Mouse (Mus musculus) ovary, postnatal 36 days (tissue): Measurements from ENCODE around the gene Fbxl17.

Experiments
- DNase-seq: peaks from one replicate; pipeline ENCODE4 v3.0.0; 2022; ENCODE audit warnings: low spot score, mixed read lengths

The Fbxl17 gene

GRCm38 (mm10) chr17:63402741-63403681 is 96.8 kb downstream of the Fbxl17 start:
- no peak for DNase-seq

GRCm38 (mm10) chr17:63402170-63402569 is 97.6 kb downstream of the Fbxl17 start:
- no peak for DNase-seq

GRCm38 (mm10) chr17:63400640-63401039 is 99.2 kb downstream of the Fbxl17 start:
- DNase-seq: no peak

GRCm38 (mm10) chr17:63399816-63400215 is 100.0 kb downstream of the Fbxl17 start:
- no peak for DNase-seq

- no peak for DNase-seq
These were observed 108.3 kb downstream of the Fbxl17 start for GRCm38 (mm10) chr17:63391506-63391905.

GRCm38 (mm10) chr17:63390951-63391350 is 108.9 kb downstream of the Fbxl17 start:
- no peak for DNase-seq

- DNase-seq: no peak
These were observed 128.8 kb downstream of the Fbxl17 start for GRCm38 (mm10) chr17:63370977-63371376.

- DNase-seq: no peak
These were observed 130.0 kb downstream of the Fbxl17 start for GRCm38 (mm10) chr17:63369631-63370310.

GRCm38 (mm10) chr17:63367476-63367875 is 132.3 kb downstream of the Fbxl17 start:
- DNase-seq: no peak

GRCm38 (mm10) chr17:63366045-63366444 is 133.8 kb downstream of the Fbxl17 start:
- no peak for DNase-seq

GRCm38 (mm10) chr17:63364605-63365004 is 135.2 kb downstream of the Fbxl17 start:
- no peak for DNase-seq

- no peak for DNase-seq
These were observed 137.6 kb downstream of the Fbxl17 start for GRCm38 (mm10) chr17:63362196-63362595.

GRCm38 (mm10) chr17:63361679-63362078 is 138.1 kb downstream of the Fbxl17 start:
- DNase-seq: no peak

GRCm38 (mm10) chr17:63358837-63359236 is 141.0 kb downstream of the Fbxl17 start:
- no peak for DNase-seq

- DNase-seq: no peak
These were observed 143.6 kb downstream of the Fbxl17 start for GRCm38 (mm10) chr17:63356202-63356601.

- no peak for DNase-seq
These were observed 147.1 kb downstream of the Fbxl17 start for GRCm38 (mm10) chr17:63352634-63353195.

- DNase-seq: no peak
These were observed 148.1 kb downstream of the Fbxl17 start for GRCm38 (mm10) chr17:63351682-63352081.

- DNase-seq: no peak
These were observed 148.8 kb downstream of the Fbxl17 start for GRCm38 (mm10) chr17:63350876-63351509.

GRCm38 (mm10) chr17:63344101-63344500 is 155.7 kb downstream of the Fbxl17 start:
- no peak for DNase-seq

GRCm38 (mm10) chr17:63343076-63343475 is 156.7 kb downstream of the Fbxl17 start:
- no peak for DNase-seq

- DNase-seq: no peak
These were observed 157.4 kb downstream of the Fbxl17 start for GRCm38 (mm10) chr17:63342440-63342839.

GRCm38 (mm10) chr17:63341203-63341602 is 158.6 kb downstream of the Fbxl17 start:
- no peak for DNase-seq
